Mouse (Mus musculus) layer of hippocampus, adult 18-20 months (tissue): ENCODE results near the gene Gm6803. TPM values are rescaled to one million over a fixed set of nuclear protein-coding genes. Genes with fewer than 3 reads are reported as not detected.
"Not testable (repeated sequence)": the region's sequence is repeated elsewhere in the genome, so short reads cannot be mapped to it uniquely, and the experiment has no call there.

Experiments
- DNase-seq, 2 experiments: peaks; one replicate each; pipeline ENCODE4 v3.0.0; 2022; ENCODE audit warnings: low spot score in 2 of 2
- long read RNA-seq: library from polyadenylated mRNA; stranded (forward); transcript quantifications from one replicate; pipeline ENCODE4 v2.0.0, GENCODE M21; 2021
- total RNA-seq, 2 experiments: library from RNA; stranded (reverse); gene quantifications; 2 replicates each; pipeline ENCODE4 v1.2.3; 2021

Gene Gm6803
- total RNA-seq, result not detected
- long read RNA-seq, result 0 reads

- DNase-seq, result not testable (repeated sequence)
Observed at GRCm38 (mm10) chr12:88018671-88019070, at the start of gene Gm6803. TSS of gene Gm6803 (minus strand) at chr12:88018771.

- DNase-seq, result not testable (repeated sequence)
Observed at GRCm38 (mm10) chr12:88045226-88045625, 26.7 kb upstream of the Gm6803 start.

- DNase-seq, result not testable (repeated sequence)
Observed at GRCm38 (mm10) chr12:88039703-88040102, 21.1 kb upstream of the Gm6803 start.

- DNase-seq, result not testable (repeated sequence)
Observed at GRCm38 (mm10) chr12:88039062-88039461, 20.5 kb upstream of the Gm6803 start.

- not testable (repeated sequence) for DNase-seq
Observed at GRCm38 (mm10) chr12:88032250-88032649, 13.7 kb upstream of the Gm6803 start.

- not testable (repeated sequence) for DNase-seq
Observed at GRCm38 (mm10) chr12:88026704-88027103, 8.1 kb upstream of the Gm6803 start, which contains the start of gene Gm2056. TSS of gene Gm2056 (plus strand) at chr12:88027004.

GRCm38 (mm10) chr12:88011548-88011947 is 7.0 kb downstream of the Gm6803 start, which contains the start of gene Gm2075:
TSS of gene Gm2075 (plus strand) at chr12:88011848.
- not testable (repeated sequence) for DNase-seq

GRCm38 (mm10) chr12:88004118-88004517 is 14.5 kb downstream of the Gm6803 start:
- not testable (repeated sequence) for DNase-seq

GRCm38 (mm10) chr12:87984000-87984399 is 34.6 kb downstream of the Gm6803 start:
- peak in 1 of 2 experiments; percentile 16 for DNase-seq

Other genes starting within 250 kb of the Gm6803 start
- not detected for gene Gm21319, start 243.0 kb downstream of the Gm6803 start, total RNA-seq
- gene Gm21936, start 223.3 kb downstream of the Gm6803 start, total RNA-seq, result not detected
- not detected for gene BB287469, start 202.2 kb downstream of the Gm6803 start, total RNA-seq
- not detected for gene Gm2001, start 176.4 kb downstream of the Gm6803 start, total RNA-seq
- gene Gm2016, start 144.7 kb downstream of the Gm6803 start, total RNA-seq, result not detected
- gene Gm2022, start 123.4 kb downstream of the Gm6803 start, total RNA-seq, result not detected
- not detected for gene Gm2035, start 98.9 kb downstream of the Gm6803 start, total RNA-seq
- not detected for gene Gm2042, start 64.7 kb downstream of the Gm6803 start, total RNA-seq
- gene Gm2075, start 6.9 kb downstream of the Gm6803 start, total RNA-seq, result not detected
- gene Gm2056, start 8.2 kb upstream of the Gm6803 start, total RNA-seq, result not detected
- not detected for gene Gm16368, start 64.9 kb upstream of the Gm6803 start, total RNA-seq
- gene Gm10436, start 163.3 kb upstream of the Gm6803 start, total RNA-seq, result not detected
- not detected for gene Gm8332, start 231.3 kb upstream of the Gm6803 start, total RNA-seq